Mouse (Mus musculus): Measurements from ENCODE around the gene Arvcf. TPM values are rescaled to one million over a fixed set of nuclear protein-coding genes. Genes with fewer than 3 reads are reported as not detected.

The Arvcf gene
- total and polyA plus RNA-seq, 3 experiments, result 9.1 to 14.5 TPM; not detected in 1

DNA sequence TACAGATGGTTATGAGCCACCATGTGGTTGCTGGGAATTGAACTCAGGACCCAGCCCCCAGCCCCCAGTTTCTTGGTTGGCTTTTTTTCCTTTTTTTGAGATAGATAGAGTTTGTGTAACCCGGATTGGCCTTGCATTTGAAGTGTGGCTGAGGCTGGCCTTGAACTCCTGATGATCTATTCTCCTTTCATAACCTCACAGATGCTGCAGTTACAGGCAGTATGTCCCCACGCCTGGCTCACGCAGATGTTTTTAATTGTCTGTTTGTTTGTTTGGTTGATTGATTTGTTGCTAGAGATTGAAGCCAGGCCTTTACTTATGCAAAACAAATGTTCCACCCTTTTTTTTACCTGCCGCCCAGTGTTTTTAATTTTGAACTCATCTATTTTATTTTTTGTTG, 18.9 kb downstream of the Arvcf start (continued):
- TF ChIP-seq ELF1 (IDR thresholded peaks at IDR 0.05; ENCODE audit: low read depth, low read length) (no peak), CHD1 (IDR thresholded peaks at IDR 0.05; ENCODE audit: low read depth, low read length) (no peak), TBP (IDR thresholded peaks at IDR 0.05; ENCODE audit: low read depth, low read length) (no peak), USF1 (IDR thresholded peaks at IDR 0.05; ENCODE audit: low read depth, low read length) (no peak)

DNA sequence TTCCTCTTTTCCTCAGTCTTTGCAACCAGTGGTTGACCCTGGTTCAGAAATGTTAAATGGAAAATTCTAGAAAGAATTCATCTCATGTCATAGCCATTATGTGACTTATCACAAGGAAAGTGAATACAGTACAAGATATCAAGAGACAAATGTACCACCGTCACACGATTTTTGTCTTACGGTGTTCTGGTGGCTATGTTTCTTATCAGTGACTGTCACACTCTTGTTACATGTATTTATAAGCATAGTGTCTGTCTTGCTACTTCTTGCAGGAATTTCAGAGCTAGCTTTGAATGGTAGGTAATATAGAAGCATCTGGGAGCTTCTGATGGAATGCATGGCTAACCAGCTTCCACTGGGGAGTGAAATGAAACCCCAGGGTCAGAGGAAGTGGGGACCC, 22.2 kb downstream of the Arvcf start:
- Histone ChIP-seq H3K9me3 (replicated peaks; ENCODE audit: insufficient read depth, low read length) (no peaks in the 10 kb centered on the region), H3K9ac (ENCODE audit: control insufficient read depth, low read depth, low read length, poor library complexity, severe bottlenecking) (no peak overlapping the region), H3K27me3 (ENCODE audit: control insufficient read depth in 1 of 2, insufficient read depth in 2 of 2, low read length in 2 of 2) (no peaks in the 10 kb centered on the region), H3K4me1 (ENCODE audit: control insufficient read depth in 1 of 2, insufficient read depth in 2 of 2, low read length in 2 of 2) (peaks cover 6 to 15% of the 10 kb centered on the region in 2 experiments), H3K27ac (ENCODE audit: control insufficient read depth, low read depth, low read length) (peak overlapping the region; percentile 14; the same call in 1 of the 2 replicates), H3K36me3 (ENCODE audit: control insufficient read depth in 1 of 2, insufficient read depth in 2 of 2, low read length in 2 of 2) (peaks cover 0 to 13% of the 10 kb centered on the region in 2 experiments; a peak in 2 of 4 replicates), H3K4me3 (ENCODE audit: control insufficient read depth in 1 of 2, insufficient read depth in 1 of 2, low read depth in 2 of 2, low read length in 2 of 2) (0 out of 4 replicates have a peak overlapping the region, but pooled peaks of 1 of the 2 experiments have one; percentile 13), H3K79me2 (ENCODE audit: control insufficient read depth, insufficient read depth, low read length, poor library complexity) (no peaks in the 10 kb centered on the region)
- no peak for TF ChIP-seq E2F4 (IDR thresholded peaks at IDR 0.05; ENCODE audit: borderline replicate concordance, low read depth, low read length)
- peak in 1 of 2 experiments; percentile 30; a peak in 2 of 4 replicates for TF ChIP-seq EP300 (IDR thresholded peaks at IDR 0.05; ENCODE audit: low read depth in 1 of 2, low read length in 2 of 2)
- peak; percentile 28; the same call in 1 of the 2 replicates for TF ChIP-seq TAL1 (IDR thresholded peaks at IDR 0.05; ENCODE audit: low read length)
- peak; percentile 72 for TF ChIP-seq GATA1 (IDR thresholded peaks at IDR 0.05; ENCODE audit: low read depth, low read length)
- no peak for TF ChIP-seq MAFK (IDR thresholded peaks at IDR 0.05; ENCODE audit: borderline replicate concordance, low read depth, low read length)
- no peak for TF ChIP-seq MEF2A (IDR thresholded peaks at IDR 0.05; ENCODE audit: extremely low read depth, insufficient replicate concordance, low read depth, low read length, poor library complexity, severe bottlenecking)
- peak; percentile 37; the same call in 1 of the 2 replicates for TF ChIP-seq TCF12 (IDR thresholded peaks at IDR 0.05; ENCODE audit: low read depth, low read length)
- TF ChIP-seq CHD1 (IDR thresholded peaks at IDR 0.05; ENCODE audit: low read depth, low read length), result no peak
- peak; percentile 52 for DNase-seq (ENCODE audit: low read depth, low spot score)

DNA sequence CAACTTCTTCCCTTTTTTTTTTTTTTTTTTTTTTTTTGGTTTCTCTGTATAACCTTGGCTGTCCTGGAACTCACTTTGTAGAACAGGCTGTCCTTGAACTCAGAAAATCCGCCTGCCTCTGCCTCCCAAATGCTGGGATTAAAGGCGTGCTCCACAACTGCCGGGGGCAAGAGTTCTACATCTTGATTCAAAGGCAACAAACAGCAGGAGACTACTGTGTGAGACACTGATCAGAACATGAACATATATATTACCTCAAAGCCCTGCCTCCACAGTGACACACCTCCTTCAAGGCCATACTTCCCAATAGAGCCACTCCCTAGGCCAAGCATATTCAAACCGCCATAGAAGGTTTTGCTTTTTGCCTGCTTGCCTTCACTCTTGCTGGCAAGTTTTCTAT, 25.6 kb downstream of the Arvcf start:
- no peak overlapping the region for H3K4me3 ChIP-seq (ENCODE audit: control insufficient read depth in 1 of 2, insufficient read depth in 1 of 2, low read depth in 2 of 2, low read length in 2 of 2)
- H3K27me3 ChIP-seq (ENCODE audit: control insufficient read depth in 1 of 2, insufficient read depth in 2 of 2, low read length in 2 of 2), result no peaks in the 10 kb centered on the region
- H3K4me1 ChIP-seq (ENCODE audit: control insufficient read depth in 1 of 2, insufficient read depth in 2 of 2, low read length in 2 of 2), result peaks cover 20 to 21% of the 10 kb centered on the region in 2 experiments
- no peak overlapping the region for H3K27ac ChIP-seq (ENCODE audit: control insufficient read depth, low read depth, low read length)
- no peak for DNase-seq (ENCODE audit: low read depth, low spot score)
- TF ChIP-seq ZNF384 (IDR thresholded peaks at IDR 0.05; ENCODE audit: low read depth, low read length) (peak; percentile 62; the same call in 1 of the 2 replicates), EP300 (IDR thresholded peaks at IDR 0.05; ENCODE audit: low read depth in 1 of 2, low read length in 2 of 2) (no peak)
- no peak overlapping the region for H3K9ac ChIP-seq (ENCODE audit: control insufficient read depth, low read depth, low read length, poor library complexity, severe bottlenecking)
- H3K9me3 ChIP-seq (replicated peaks; ENCODE audit: insufficient read depth, low read length), result no peaks in the 10 kb centered on the region
- H3K36me3 ChIP-seq (ENCODE audit: control insufficient read depth in 1 of 2, insufficient read depth in 2 of 2, low read length in 2 of 2), result peaks cover 0 to 24% of the 10 kb centered on the region in 2 experiments; a peak in 2 of 4 replicates
- no peaks in the 10 kb centered on the region for H3K79me2 ChIP-seq (ENCODE audit: control insufficient read depth, insufficient read depth, low read length, poor library complexity)

Measured in MEL (cell line).